Mouse (Mus musculus) gastrocnemius, postnatal 36 days (tissue): ENCODE data around the gene Ppp6r2. TPM values are rescaled to one million over a fixed set of nuclear protein-coding genes. Genes with fewer than 3 reads are reported as not detected.

Experiments
- DNase-seq, 2 experiments: peaks; one replicate each; pipeline ENCODE4 v3.0.0; 2022
- intact Hi-C: fragments of 180-260 bp; cut with DNase I; formaldehyde crosslinking; loops from one replicate; pipeline ENCODE4 v1.15.1; 2025
- total RNA-seq, 2 experiments: library from RNA; stranded (reverse); gene quantifications; 2 replicates each; pipeline ENCODE4 v1.2.3; 2021

Ppp6r2 gene
- total RNA-seq, 2 experiments from 2014 or later, result 81.0 to 85.9 TPM

DNA sequence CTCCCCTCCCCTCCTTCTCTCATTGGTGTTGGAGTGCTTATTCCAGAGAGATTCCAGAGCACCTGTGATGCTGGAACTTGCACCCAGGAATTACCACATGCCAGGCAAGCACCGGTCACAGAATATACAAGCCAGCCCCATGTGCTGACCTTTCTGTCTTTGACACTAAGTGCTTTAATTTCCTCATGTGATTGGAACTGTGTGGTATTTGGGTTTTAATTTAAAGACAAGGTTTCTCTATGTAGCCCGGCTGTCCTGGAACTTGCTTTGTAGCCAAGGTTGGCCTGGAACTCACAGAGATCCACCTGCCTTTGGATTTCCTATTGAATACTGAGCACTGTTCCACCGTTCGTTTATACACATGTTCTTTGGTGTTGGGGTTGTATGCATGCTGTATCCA, 22.7 kb downstream of the Ppp6r2 start:
- intact Hi-C loops, result no loop called here
- no peak for DNase-seq

DNA sequence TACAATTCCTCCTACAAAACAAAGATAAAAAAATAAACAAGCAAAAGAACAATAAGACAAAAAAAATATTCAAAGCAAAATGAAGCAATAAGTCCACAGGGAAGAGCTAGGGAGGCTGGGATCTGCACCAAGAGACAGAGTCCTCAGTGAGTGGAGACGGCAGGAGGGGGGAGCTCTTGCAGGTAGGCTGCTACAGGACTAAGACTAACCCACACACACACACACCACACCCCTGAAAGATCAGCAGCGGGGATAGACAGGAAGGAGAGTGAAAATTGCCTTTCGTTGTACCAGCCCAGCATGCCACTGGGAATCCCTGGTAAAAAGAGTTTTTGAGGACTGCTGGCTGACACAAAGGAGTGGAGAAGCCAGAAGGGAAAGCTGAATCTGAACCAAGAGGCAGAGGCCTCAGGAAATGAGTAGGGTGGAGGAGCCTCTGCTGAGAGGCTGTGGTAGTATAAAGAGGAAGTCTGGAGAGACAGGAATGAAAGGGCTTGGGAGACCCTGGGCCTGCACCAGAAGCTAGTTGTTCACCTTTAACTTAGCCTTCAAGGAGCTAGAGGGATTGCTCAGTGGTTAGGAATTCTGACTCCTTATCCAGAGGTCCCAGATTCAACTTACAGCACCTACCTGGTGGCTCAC, 28.5 kb downstream of the Ppp6r2 start:
- intact Hi-C loops, result no loop called here
- no peak for DNase-seq

DNA sequence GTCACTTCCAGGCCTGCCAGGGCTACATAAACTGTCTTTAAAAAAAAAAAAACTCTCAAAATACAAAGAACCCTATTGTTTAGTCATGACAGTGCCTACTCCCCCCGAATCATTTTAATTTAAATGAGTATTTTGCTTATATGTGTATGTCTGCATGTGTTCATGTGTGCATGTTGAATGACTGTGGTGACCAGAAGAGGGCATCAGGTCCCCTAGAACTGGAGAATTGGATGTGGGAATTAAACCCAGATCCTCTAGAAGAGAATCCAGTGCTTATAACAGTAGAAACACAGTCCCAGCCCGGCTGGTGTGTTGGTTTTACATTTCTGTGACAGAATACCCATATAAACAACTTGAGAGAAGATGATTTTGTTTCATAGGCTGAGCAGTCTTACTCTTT, 29.7 kb downstream of the Ppp6r2 start:
- intact Hi-C loops, result no loop called here
- no peak for DNase-seq

DNA sequence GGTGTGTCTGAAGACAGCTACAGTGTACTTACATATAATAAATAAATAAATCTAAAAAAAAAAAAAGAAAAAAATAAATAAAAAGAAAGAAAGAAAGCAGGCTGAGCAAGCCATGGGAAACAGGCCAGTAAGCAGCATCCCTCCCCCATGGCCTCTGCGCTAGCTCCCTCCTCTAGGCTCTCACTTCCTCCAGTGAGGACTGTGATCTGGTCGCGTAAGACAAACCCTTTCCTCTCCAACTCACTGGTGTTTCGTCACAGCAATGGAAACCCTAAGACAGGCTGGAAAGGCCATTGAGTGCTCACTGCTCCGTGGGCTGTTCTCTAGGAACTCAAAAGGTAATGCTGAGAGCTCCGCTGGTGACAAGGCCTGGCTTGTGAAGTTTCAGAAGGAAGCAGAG, 37.7 kb downstream of the Ppp6r2 start:
- intact Hi-C loops, result no loop called here
- DNase-seq, result no peak

DNA sequence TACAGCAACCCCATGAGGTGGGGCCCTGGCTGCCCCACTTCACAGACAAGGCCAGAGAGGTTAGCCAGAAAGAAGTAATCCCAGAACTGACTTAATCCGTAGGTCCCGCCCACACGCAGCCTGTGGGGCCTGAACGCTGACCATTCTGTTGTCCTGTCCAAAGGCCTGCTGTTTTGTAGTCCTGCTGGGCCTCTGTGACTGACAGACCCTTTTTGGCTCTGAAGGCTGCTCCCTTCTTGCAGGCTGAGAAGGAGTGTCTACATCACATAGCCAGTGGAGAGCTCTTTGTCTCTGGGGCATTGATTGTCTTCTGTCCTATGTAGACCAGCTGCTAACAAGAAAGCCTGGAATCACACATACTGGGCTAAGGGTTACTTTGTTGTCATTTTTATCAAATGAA, 44.0 kb downstream of the Ppp6r2 start:
- DNase-seq, result no peak
- intact Hi-C loops, result no loop called here

DNA sequence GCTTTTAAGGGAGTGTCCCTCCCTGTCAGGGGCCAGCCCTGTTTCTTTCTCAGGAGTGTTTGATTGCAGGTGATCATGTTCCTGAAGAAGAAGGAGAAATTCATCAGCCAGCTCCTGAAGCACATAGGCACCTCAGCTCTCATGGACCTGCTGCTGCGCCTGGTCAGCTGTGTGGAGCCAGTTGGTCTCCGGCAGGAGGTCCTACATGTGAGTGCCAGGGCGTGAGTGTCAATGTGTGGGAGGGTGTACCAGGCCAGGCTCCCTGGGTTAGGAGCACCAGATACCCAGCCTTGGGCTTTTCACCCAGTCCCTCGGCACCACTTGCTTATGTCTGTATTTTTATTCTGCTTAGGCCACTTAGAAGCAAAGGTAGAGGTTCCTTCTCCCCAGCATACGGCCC, 47.6 kb downstream of the Ppp6r2 start:
- DNase-seq, result no peak
- intact Hi-C loops, result no loop called here

DNA sequence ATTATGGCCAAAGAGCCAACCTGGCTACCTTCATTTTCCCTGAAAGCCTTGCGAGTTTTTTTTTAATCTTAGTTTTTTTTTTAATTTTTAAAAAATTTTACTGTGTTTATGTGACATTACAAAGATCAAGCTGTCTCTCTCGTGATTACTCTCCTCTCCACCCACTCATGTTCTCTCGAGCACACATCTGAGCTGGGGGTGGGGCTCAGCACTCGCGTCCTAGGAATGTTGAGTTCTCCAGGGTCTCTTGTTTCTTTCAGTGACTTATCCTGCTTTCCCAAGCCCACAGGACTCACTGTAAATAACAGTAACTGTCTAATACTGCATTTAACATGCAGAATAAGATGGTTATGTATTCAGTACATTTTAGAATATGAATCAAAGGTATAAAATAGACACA, 53.1 kb downstream of the Ppp6r2 start:
- intact Hi-C loops, result no loop called here
- no peak for DNase-seq

DNA sequence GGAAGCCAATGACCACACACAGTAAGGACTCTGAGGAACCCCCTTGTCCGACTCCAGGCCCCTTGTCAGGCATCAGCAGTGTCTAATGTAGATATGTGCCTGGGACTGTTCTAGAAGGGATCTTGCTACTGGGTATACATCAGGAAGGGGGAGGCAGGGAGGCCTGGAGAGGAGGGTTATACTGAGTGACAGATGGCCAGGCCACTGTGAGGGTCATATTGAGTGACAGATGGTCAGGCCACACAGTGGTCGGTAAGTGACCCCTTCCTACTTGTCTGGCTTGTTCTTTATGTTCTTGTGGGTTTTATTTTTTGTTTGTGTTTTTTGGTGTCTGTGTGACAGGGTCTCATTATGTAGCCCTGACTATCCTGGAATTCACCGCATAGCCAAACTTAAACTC, 64.1 kb downstream of the Ppp6r2 start:
- no peak for DNase-seq
- intact Hi-C loops, result no loop called here

DNA sequence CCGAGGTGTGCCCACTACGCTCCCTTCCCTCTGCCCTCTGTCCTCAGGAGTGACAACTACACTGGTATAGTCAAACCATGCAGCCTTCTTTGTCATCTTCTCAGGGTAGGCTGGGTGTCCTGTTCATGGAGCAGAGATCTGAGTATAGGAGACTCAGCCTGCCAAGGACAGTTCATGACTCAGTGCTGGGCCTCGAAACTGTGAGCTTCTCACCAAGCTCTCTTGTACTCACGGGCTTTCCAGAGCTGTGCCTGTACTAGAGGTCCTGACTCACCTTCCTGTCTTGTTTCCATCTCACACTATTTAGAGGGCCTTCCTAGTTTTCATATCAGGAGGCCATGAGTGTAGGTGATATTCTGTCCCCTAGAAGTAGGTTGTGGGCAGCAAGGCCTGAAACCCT, 66.0 kb downstream of the Ppp6r2 start:
- intact Hi-C loops, result no loop called here
- no peak for DNase-seq

DNA sequence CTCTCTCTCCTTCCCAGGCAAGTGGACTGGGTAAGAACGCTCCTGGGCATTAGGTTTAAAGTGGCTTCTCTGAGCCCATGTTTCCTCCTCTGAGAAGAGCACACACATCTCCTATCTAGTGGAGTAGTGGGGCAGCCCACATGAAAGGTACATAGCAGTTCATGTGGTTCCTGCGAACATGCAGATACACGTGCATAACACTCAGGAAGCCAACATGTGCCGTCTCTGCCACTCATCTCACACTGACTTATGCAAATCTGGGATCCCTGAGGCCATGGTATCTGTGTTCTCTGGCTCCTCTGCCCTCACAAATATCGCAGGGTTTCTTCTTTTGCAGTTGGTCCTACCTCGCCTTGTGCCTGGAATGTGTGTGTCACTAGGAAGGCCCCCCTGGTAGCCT, 71.2 kb downstream of the Ppp6r2 start:
- intact Hi-C loops, result no loop called here
- no peak for DNase-seq

DNA sequence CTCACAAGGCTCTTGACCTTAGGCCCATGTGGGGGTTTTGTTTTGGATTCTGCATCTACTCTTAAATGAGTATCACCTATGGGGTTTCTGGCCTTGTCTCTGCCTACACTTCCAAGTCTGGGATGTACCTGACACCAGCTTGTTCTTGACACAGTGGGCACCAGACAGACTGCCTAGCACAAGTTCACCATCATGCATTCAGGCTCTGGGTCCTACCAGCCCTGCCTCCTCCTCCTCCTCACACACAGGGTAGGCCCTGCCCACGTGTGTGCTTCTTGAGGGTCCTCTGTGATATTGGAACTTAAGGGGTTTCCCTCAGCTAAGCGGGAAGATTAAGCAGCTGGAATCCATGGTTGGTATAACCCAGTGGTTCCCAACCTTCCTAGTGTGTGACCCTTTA, 72.7 kb downstream of the Ppp6r2 start:
- peak in 1 of 2 experiments; percentile 2 for DNase-seq
- intact Hi-C loops, result no loop called here

DNA sequence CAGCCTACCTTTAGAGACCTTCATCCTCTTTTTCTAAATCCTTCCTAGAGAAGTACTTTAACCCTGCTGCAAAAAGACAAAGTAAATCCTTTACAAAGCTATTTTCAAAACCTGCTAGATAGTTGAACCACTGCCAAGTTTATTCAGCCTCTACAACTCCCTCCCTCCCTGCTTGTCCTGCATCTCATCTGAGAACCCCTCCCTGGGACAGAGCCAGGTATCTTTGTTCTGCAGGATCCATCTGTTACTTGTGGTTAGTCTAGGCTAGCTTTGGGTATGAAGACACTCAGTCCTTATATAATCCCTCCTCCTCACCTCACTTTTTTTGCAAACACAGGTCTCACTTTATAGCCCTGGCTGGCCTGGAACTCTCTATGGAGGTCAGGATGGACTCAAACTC, 73.7 kb downstream of the Ppp6r2 start:
- intact Hi-C loops, result no loop called here
- no peak for DNase-seq

DNA sequence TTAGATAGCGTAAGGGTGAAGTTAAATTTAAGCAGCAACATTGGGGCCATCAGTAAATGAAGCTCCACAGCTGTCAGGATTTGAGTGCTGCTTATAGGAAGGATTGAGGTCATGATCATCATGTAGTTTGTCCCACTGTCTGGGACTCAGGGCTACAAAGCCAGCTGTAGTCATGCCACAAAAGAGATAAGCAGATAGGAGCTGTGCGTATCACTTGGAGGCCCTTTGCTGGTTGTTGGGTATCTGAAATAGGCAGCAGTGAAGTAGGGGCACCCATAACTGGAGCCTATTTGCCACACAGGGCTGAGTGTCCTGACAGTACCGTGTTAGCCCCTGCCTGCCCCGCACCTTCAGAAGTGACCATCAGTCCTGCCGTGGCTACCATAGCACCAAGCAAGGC, 74.1 kb downstream of the Ppp6r2 start:
- intact Hi-C loops, result no loop called here

DNA sequence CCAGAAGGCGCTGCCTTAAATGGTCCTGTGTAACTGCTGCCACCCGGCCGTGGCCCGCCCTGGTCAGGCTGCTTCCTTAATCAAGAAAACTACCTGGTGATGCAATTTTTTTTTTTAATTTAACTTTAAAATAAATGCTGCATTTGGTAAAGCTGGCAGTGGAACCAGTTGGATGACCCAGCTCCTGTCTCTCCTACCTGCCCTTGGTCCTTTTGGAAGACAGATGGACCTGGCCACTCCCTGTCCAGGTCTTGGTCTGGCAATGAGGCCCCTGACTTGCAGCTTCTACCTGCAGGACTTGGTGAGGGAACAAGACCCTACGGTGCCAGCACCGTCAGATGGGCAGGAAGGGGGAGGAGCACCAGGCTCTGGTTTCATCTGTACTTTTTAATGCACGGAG, 74.8 kb downstream of the Ppp6r2 start:
- DNase-seq, result no peak
- intact Hi-C loops, result no loop called here

More for the DNA sequence above, 74.1 kb downstream of the Ppp6r2 start:
- no peak for DNase-seq

DNA sequence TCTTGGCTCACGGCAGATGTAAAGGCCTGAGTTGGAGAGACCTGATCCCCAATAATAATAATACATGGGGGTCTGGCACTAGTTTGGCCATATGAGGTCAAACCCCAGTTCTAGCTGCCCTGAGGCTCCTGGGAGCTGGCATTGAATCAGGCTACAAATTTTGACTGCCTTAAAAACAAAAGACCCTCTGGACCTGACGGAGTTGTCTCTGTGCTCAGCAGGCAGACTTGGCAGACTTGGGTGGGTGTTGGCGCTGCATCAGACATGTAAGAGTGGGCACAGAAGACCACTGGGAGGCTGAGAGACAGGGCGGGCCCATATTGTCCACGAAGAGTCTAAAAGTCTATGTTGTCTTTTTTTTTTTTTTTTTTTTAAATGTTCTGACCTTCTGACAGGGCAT, 75.2 kb downstream of the Ppp6r2 start:
- intact Hi-C loops, result no loop called here
- no peak for DNase-seq

DNA sequence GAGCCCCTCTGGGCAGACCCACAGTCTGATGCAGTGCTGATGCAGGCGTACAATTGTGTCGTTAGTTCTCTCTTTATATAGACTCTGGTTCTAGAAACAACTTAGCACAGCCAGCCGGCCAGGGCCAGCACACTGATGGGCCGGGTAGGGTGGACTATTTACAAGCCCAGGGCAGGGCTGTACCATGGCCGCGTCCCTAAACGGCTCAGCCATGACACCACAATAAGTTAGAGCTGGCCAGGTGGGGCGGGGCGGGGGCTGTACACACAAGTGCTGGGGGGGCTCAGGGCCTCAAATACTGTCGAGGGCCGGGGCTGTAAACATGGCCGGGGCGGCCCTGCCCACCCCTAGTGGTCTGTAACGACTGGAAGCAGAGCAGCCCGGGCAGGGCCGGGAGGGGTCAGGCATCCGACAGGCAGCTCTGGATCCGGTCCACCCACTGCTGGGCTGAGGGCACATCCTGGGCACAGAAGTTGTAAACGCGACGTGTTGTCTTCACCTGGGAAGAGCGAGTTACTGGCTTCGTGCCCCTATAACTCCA, 76.9 kb downstream of the Ppp6r2 start:
- intact Hi-C loops, result no loop called here
- no peak for DNase-seq

DNA sequence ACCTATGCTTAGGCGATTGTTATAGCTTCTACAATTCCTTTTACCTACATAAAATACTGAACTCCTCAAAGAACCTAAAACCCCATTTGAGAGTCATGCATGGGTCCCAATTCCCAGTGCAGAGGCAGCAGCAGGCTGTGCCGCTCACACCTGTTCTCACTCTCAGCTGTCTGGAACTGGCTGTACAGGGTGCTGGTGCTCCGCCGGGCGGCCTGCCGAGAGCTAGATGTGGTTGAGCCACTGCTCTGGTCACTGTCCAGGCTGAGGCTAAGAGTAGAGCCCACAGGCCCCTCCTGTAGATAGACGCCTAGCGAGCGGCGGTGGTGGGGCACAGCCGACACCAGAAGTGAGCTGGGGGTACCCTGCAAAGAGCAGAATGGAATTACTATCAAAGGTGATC, 78.1 kb downstream of the Ppp6r2 start:
- DNase-seq, result no peak
- intact Hi-C loops, result no loop called here

DNA sequence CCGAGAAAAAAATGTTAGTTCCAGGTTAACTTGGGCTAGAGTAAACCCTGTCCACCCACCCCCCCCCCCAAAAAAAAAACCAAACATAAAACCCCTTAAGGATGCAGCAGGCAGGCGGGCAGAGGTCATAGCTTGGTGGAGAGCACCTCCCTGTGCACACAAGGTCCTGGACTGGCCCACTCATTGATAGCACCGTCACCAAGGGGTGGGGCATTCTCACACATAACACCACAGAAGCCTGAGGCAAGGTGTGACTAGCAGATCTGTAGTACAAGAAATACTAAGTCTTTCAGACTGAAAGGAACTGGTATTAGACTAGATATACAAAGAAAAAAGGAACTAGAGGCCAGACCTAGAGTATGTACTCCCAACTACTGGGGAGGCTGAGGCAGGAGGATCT, 80.2 kb downstream of the Ppp6r2 start:
- no peak for DNase-seq
- intact Hi-C loops, result no loop called here

DNA sequence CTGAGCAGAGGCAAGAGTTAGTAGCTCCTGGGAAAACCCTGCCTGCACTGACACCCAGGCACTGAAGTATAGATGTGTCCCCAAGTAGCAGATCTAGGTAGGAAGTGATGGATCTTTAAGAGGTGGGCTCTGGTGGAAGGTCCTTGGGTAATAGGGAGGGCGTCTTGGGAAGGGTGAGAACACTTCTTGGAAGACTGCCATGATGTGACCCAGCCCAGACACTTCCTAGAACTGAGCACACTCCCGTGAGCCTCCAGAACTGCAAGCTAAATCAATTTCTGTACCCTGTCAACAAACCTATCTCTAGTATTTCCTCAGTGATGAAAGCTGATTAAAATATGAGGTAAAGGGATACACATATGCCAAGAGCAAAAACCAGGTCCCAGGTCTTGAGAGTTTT, 81.4 kb downstream of the Ppp6r2 start:
- intact Hi-C loops, result no loop called here
- DNase-seq, result no peak

DNA sequence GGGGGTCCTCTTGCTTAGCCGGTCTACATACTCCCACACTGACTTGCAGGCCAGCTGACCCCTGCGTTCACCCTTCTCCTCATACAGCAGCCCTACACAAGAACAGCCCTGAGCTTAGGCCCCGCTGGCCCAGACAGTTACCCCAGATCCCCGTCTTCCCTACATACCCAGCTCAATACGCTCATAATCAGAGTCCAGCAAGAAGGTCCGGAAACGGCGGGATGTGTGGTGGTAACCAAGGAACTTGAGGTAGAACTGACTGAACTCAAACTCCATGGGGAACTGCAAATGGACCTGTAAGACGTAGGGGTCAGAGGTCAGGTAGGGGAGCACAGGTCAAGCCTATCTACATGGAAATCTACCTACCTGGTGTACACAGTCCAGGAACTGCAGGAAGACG, 82.4 kb downstream of the Ppp6r2 start:
- intact Hi-C loops, result no loop called here
- DNase-seq, result no peak

DNA sequence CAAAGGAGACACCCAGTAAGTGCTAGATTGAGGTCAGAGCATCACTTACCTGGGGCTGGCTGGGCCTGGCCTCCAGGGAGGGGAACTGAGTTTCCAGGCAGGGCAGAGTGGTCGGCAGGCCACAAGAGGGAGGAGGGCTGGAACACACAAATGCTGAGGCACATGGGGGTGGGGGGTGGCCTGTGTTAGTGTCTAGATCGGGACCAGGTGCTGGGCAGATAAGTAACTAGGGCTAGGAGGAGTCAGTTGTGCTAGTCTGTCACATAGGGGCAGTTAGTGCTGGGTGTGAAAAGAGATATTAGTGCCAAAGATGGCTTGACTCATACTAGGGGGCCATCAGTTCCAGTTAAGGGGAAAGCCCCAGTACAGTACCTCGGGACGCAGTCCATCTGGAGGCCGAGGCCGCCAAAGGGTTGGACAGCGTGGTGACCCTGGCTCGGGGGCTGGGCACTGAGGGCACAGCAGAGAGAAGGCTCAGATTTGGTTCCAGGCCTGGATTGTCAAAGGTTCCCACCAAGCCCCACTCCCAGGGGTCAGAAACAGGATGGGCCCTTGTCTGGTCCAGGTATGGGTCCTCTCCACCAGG, 84.3 kb downstream of the Ppp6r2 start:
- no peak for DNase-seq
- intact Hi-C loops, result no loop called here

DNA sequence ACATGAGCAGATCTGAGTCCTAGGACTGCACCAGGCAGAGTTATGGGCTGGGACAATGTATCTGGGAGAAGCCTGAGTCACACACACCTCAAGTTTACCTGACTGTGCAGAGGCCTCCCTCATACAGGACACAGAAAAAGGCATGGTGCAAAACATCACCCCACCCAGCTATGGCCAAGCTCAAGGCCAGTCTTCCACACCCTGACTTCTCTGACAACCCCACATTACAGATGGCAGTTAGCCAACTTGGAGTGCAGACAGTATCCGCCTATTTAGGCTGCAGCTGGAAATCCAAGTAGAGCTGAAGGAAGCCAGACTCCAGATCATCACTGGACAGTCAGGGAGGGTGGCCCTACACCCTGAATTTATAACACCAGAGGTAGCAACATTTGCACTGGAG, 85.1 kb downstream of the Ppp6r2 start:
- intact Hi-C loops, result no loop called here

DNA sequence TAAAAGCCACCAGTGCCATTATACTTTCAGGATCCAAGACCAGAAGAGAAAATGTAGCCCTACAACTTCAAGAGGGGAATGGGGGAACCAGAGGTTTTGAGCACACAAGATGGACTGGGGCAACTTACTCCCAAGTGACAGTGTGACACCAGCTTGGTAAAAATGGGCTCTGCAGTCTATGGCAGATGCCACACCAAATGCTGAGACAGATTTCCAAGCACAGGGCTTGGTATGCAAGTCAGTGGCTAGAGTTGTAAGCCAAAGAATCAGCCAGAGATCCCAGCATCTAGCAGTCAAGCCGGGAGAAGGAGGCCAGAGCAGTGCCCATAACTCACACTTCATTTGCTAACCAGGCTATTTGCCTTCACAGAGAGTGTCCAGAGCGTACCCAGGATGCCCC, 86.3 kb downstream of the Ppp6r2 start:
- DNase-seq, result no peak
- intact Hi-C loops, result no loop called here

More for the DNA sequence above, 85.1 kb downstream of the Ppp6r2 start:
- peak in 1 of 2 experiments; percentile 45 for DNase-seq
